Comparison of ENCODE assay signal across 21 mouse cellular contexts in the genomic region with DNA sequence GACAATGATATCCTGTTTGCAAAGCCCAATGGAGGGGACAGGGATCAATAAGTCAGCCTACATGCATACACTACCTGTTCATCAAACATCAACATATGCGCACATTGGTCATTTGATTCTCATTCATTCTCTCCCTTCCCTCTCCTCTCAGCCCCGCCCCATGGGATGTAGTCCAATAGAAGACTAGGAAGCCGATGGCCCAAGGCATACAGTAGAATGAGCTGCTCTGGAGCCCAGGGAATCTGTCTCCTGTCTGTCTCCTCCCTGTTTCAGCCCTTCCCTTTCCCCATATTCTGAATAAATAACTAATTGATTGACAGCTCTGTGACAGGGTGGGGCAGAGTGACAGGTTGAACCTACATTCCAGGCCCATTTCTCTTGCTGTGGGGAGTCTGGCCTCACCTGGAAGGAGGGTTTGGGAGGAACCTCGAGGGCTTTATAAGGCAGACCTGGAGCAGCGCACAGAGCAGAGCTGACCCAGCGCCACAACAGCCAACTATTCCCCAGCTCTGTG. TPM values are rescaled to one million over a fixed set of nuclear protein-coding genes. Genes with fewer than 3 reads are reported as not detected.
A peak's percentile ranks its signal among the peaks of the same experiment; 100 is the strongest.
DNase-seq lines count a peak whose midpoint lies in the region; ATAC-seq and TF ChIP-seq lines count a peak whose summit lies in the region.
"Had no signal": no experiment of that assay in that cellular context is flagged by ENCODE, and none has a peak within 500 bp of the region (broad histone marks: within the 10 kb centered on the region; RNA-seq: fewer than 3 reads in every experiment).

Gene Gast, plus strand, starts transcription at position 464 of the 514 bp plus-strand sequence.

- H3K27me3 ChIP-seq in neural tube, embryonic 13.5 days: no peaks in the 10 kb centered on the region
- no peaks in the 10 kb centered on the region for H3K27me3 ChIP-seq in hindbrain, embryonic 13.5 days
- H3K27me3 ChIP-seq in midbrain, embryonic 16.5 days (ENCODE audit: control insufficient read depth, insufficient read depth, low read depth, low read length): no peaks in the 10 kb centered on the region
- no peaks in the 10 kb centered on the region for H3K27me3 ChIP-seq in liver, postnatal 0 days (ENCODE audit: insufficient read depth, low read length)
- H3K27me3 ChIP-seq: limb, embryonic 13.5 days; neural tube, embryonic 12.5 days had no signal

- intact Hi-C loops in heart, postnatal 14 days (cut with DNase I): no loop called here

- TF ChIP-seq EP300 in liver, postnatal 0 days (IDR thresholded peaks at IDR 0.05; ENCODE audit: low read depth): no peak

- H3K27ac ChIP-seq in neural tube, embryonic 13.5 days (replicated peaks): peak within 1 kb of the TSS; percentile 89
- peak within 1 kb of the TSS; percentile 94 for H3K27ac ChIP-seq in hindbrain, embryonic 13.5 days
- H3K27ac ChIP-seq in midbrain, embryonic 16.5 days (ENCODE audit: low read length): peak within 1 kb of the TSS; percentile 94
- no peak within 1 kb of the TSS for H3K27ac ChIP-seq in liver, postnatal 0 days (ENCODE audit: low read depth)
- H3K27ac ChIP-seq: limb, embryonic 13.5 days had no signal

- WGBS in neural tube, embryonic 13.5 days: 79% methylated on average over 6 of the region's 6 CpGs
- WGBS in hindbrain, embryonic 13.5 days: 74% methylated on average over 6 of the region's 6 CpGs
- WGBS in midbrain, embryonic 16.5 days: 70% methylated on average over 6 of the region's 6 CpGs
- WGBS in liver, postnatal 0 days (ENCODE audit: insufficient replicate concordance): 77% methylated on average over 6 of the region's 6 CpGs

- H3K4me1 ChIP-seq in neural tube, embryonic 13.5 days (replicated peaks): peaks cover 45% of the 10 kb centered on the region
- H3K4me1 ChIP-seq in hindbrain, embryonic 13.5 days (replicated peaks): peaks cover 58% of the 10 kb centered on the region
- peaks cover 42% of the 10 kb centered on the region for H3K4me1 ChIP-seq in midbrain, embryonic 16.5 days (ENCODE audit: control insufficient read depth, insufficient read depth, low read length)
- no peaks in the 10 kb centered on the region; the same call in 1 of the 2 replicates for H3K4me1 ChIP-seq in liver, postnatal 0 days (ENCODE audit: insufficient read depth)

- H3K4me3 ChIP-seq in neural tube, embryonic 13.5 days: no peak within 1 kb of the TSS
- H3K4me3 ChIP-seq in hindbrain, embryonic 13.5 days: no peak within 1 kb of the TSS
- no peak within 1 kb of the TSS for H3K4me3 ChIP-seq in midbrain, embryonic 16.5 days (ENCODE audit: low read depth, low read length)
- H3K4me3 ChIP-seq in liver, postnatal 0 days (ENCODE audit: low read depth, low read length): no peak within 1 kb of the TSS
- H3K4me3 ChIP-seq: limb, embryonic 13.5 days; neural tube, embryonic 12.5 days had no signal

- ATAC-seq in neural tube, embryonic 13.5 days (ENCODE audit: low read depth): no peak
- ATAC-seq in hindbrain, embryonic 13.5 days (ENCODE audit: low FRiP score): 0 out of 2 replicates have a peak, but pooled peaks have one; percentile 3
- ATAC-seq in midbrain, embryonic 16.5 days: no peak
- ATAC-seq in liver, postnatal 0 days: no peak

- H3K36me3 ChIP-seq in neural tube, embryonic 13.5 days: no peaks in the 10 kb centered on the region
- no peaks in the 10 kb centered on the region for H3K36me3 ChIP-seq in hindbrain, embryonic 13.5 days
- H3K36me3 ChIP-seq in midbrain, embryonic 16.5 days (ENCODE audit: control insufficient read depth, insufficient read depth, low read length): no peaks in the 10 kb centered on the region
- no peaks in the 10 kb centered on the region for H3K36me3 ChIP-seq in liver, postnatal 0 days (replicated peaks; ENCODE audit: insufficient read depth, low read length)
- H3K36me3 ChIP-seq: limb, embryonic 13.5 days; neural tube, embryonic 12.5 days had no signal

- H3K9ac ChIP-seq in neural tube, embryonic 13.5 days: no peak within 1 kb of the TSS
- no peak within 1 kb of the TSS for H3K9ac ChIP-seq in hindbrain, embryonic 13.5 days
- H3K9ac ChIP-seq in midbrain, embryonic 16.5 days (ENCODE audit: low read depth, low read length): no peak within 1 kb of the TSS
- H3K9ac ChIP-seq in liver, postnatal 0 days (replicated peaks): no peak within 1 kb of the TSS
- H3K9ac ChIP-seq: limb, embryonic 13.5 days; neural tube, embryonic 12.5 days had no signal

- no peak for TF ChIP-seq CTCF in liver, postnatal 0 days (IDR thresholded peaks at IDR 0.05; ENCODE audit: low read depth)

- no peak for DNase-seq in neural tube, embryonic 10.5 days (ENCODE audit: extremely low spot score, low spot score)
- DNase-seq in heart, postnatal 14 days: no peak
- DNase-seq in liver, postnatal 0 days: no peak
- DNase-seq in gastrocnemius, postnatal 4 days (ENCODE audit: low spot score in 2 of 2): no peak
- DNase-seq: adrenal gland, adult 2 months; cerebellum, adult 2 months; gastrocnemius, postnatal 10 days; heart, postnatal 10 days; kidney, adult 8-10 months; right cerebral cortex, adult 18-20 months had no signal

- H3K9me3 ChIP-seq in neural tube, embryonic 13.5 days: no peaks in the 10 kb centered on the region
- H3K9me3 ChIP-seq in hindbrain, embryonic 13.5 days: no peaks in the 10 kb centered on the region
- H3K9me3 ChIP-seq in midbrain, embryonic 16.5 days (replicated peaks; ENCODE audit: control insufficient read depth, low read length, poor library complexity, severe bottlenecking): no peaks in the 10 kb centered on the region
- no peaks in the 10 kb centered on the region for H3K9me3 ChIP-seq in liver, postnatal 0 days (ENCODE audit: low read length)
- H3K9me3 ChIP-seq: limb, embryonic 13.5 days; neural tube, embryonic 12.5 days had no signal

- H3K4me2 ChIP-seq in neural tube, embryonic 13.5 days: peak within 1 kb of the TSS; percentile 24; the same call in 1 of the 2 replicates
- H3K4me2 ChIP-seq in hindbrain, embryonic 13.5 days: peak within 1 kb of the TSS; percentile 26
- peak within 1 kb of the TSS; percentile 39 for H3K4me2 ChIP-seq in midbrain, embryonic 16.5 days (ENCODE audit: low read length)
- no peak within 1 kb of the TSS for H3K4me2 ChIP-seq in liver, postnatal 0 days (ENCODE audit: low read depth, low read length)
- H3K4me2 ChIP-seq: limb, embryonic 13.5 days had no signal

RNA-seq across cellular contexts. Expression of gene Gast, which starts in this region (rescaled TPM):
- 0.76 TPM in 1 of 2 replicates, not detected in the other for polyA plus RNA-seq in neural tube, embryonic 13.5 days (2015; fragmentation: Nextera tagmentation; extraction: Ambion mirVana)
- 0.66 and 1.7 TPM in 2 replicates for polyA plus RNA-seq in hindbrain, embryonic 13.5 days (2015; fragmentation: Nextera tagmentation; extraction: Ambion mirVana)
- 0.46 and 1.6 TPM in 2 replicates for polyA plus RNA-seq in midbrain, embryonic 16.5 days (2015; fragmentation: Nextera tagmentation; extraction: Ambion mirVana)
- not detected for total RNA-seq in heart, postnatal 14 days (2021)
- not detected in 2 replicates for polyA plus RNA-seq in liver, postnatal 0 days (2015; fragmentation: Nextera tagmentation; extraction: Ambion mirVana)
- not detected for total RNA-seq in gastrocnemius, postnatal 4 days (2021)
- total RNA-seq: adrenal gland, adult 2 months; common myeloid progenitor, adult 5-6 weeks; gastrocnemius, postnatal 10 days; heart, adult 8-10 months; heart, postnatal 10 days; left cerebral cortex, adult 8-10 months had no signal
- polyA plus RNA-seq: adrenal gland, adult 2 months; C2C12; cerebellum, adult 2 months; limb, embryonic 13.5 days; liver, embryonic 16.5 days; neural tube, embryonic 12.5 days; urinary bladder, adult 2 months had no signal
